Mouse (Mus musculus) olfactory bulb, adult 2 months (tissue): Measurements from ENCODE around the gene Elk4. TPM values are rescaled to one million over a fixed set of nuclear protein-coding genes. Genes with fewer than 3 reads are reported as not detected.
A peak's percentile ranks its signal among the peaks of the same experiment; 100 is the strongest.

Experiments used
- H3K27ac ChIP-seq: fragments of 200-500 bp; 2 replicates; pipeline ENCODE4 v1.5.1; 2012; ENCODE audit warnings: low read depth, low read length; ENCODE audit not compliant: insufficient read depth
- H3K4me1 ChIP-seq: fragments of 200-500 bp; 2 replicates; pipeline ENCODE4 v1.6.1; 2012; ENCODE audit warnings: low read length; ENCODE audit not compliant: control insufficient read depth, insufficient read depth
- H3K4me3 ChIP-seq: fragments of 200-500 bp; 2 replicates; pipeline ENCODE4 v1.5.1; 2012; ENCODE audit warnings: mild to moderate bottlenecking, low read depth, low read length, moderate library complexity; ENCODE audit not compliant: insufficient read depth
- CTCF ChIP-seq: fragments of 200-500 bp; IDR thresholded peaks from 2 replicates; pipeline ENCODE4 v1.5.1; 2012; ENCODE audit warnings: low read depth, mild to moderate bottlenecking, low read length, moderate library complexity; ENCODE audit not compliant: insufficient read depth
- POLR2A ChIP-seq: fragments of 200-500 bp; IDR thresholded peaks from 2 replicates; pipeline ENCODE4 v1.6.1; 2012; ENCODE audit warnings: mild to moderate bottlenecking, low read depth, low read length, moderate library complexity; ENCODE audit not compliant: insufficient read depth
- WGBS: fragments of 180-500 bp; shearing (Covaris S2); methylation state at CpG from one replicate; pipeline ENCODE4 v1.1.7; 2018; 5-methylcytosine and 5-hydroxymethylcytosine counted together
- polyA plus RNA-seq: library from polyadenylated mRNA; stranded (reverse); fragments of >200 nt; gene quantifications from 2 replicates; pipeline ENCODE4 v1.2.4, GENCODE M21; 2012; ENCODE audit warnings: low replicate concordance; ENCODE audit not compliant: missing spikeins, insufficient read depth, insufficient read length

Elk4 gene
- polyA plus RNA-seq, result not detected in 2 replicates

GRCm38 (mm10) chr1:132007282-132007815 lies at the start of gene Elk4:
Gene Elk4 (plus strand): TSS chr1:132007607.
- no peak for TF ChIP-seq CTCF
- peak; percentile 82 for TF ChIP-seq POLR2A
- Histone ChIP-seq H3K4me1 (no peaks in the 10 kb centered on the region), H3K4me3 (peak within 1 kb of the TSS; percentile 91), H3K27ac (peak within 1 kb of the TSS; percentile 91)
- WGBS, result under 1% methylated on average over 60 of the region's 61 CpGs

- WGBS, result 70% methylated on average over 2 of the region's 2 CpGs
- Histone ChIP-seq H3K27ac (no peak overlapping the region), H3K4me3 (no peak overlapping the region), H3K4me1 (peaks cover 13% of the 10 kb centered on the region)
- TF ChIP-seq POLR2A, result no peak
- TF ChIP-seq CTCF, result no peak
Observed at GRCm38 (mm10) chr1:131961004-131961403, 46.4 kb upstream of the Elk4 start.

GRCm38 (mm10) chr1:131962606-131963084 lies 44.8 kb upstream of the Elk4 start, which contains the start of gene Slc45a3:
Gene Slc45a3 (plus strand): TSS chr1:131962967.
- under 1% methylated on average over 33 of the region's 35 CpGs for WGBS
- H3K27ac ChIP-seq, result no peak within 1 kb of the TSS
- no peak for TF ChIP-seq POLR2A
- no peak for TF ChIP-seq CTCF
- H3K4me1 ChIP-seq, result peaks cover 13% of the 10 kb centered on the region
- H3K4me3 ChIP-seq, result peak within 1 kb of the TSS; percentile 60

- TF ChIP-seq CTCF (0 out of 2 replicates have a peak, but pooled peaks have one; percentile 12), POLR2A (no peak)
- 2% methylated on average over 76 of the region's 76 CpGs for WGBS
- H3K27ac ChIP-seq, result no peak overlapping the region
- H3K4me3 ChIP-seq, result peak overlapping the region; percentile 60
- peaks cover 13% of the 10 kb centered on the region for H3K4me1 ChIP-seq
Observed at GRCm38 (mm10) chr1:131963085-131963951, 44.1 kb upstream of the Elk4 start.

- Histone ChIP-seq H3K27ac (no peak overlapping the region), H3K4me1 (peaks cover 13% of the 10 kb centered on the region), H3K4me3 (no peak overlapping the region)
- TF ChIP-seq CTCF (no peak), POLR2A (no peak)
- 69% methylated on average over 5 of the region's 5 CpGs for WGBS
Observed at GRCm38 (mm10) chr1:131964100-131964499, 43.3 kb upstream of the Elk4 start.

- Histone ChIP-seq H3K4me3 (no peak overlapping the region), H3K4me1 (peaks cover 13% of the 10 kb centered on the region), H3K27ac (no peak overlapping the region)
- TF ChIP-seq CTCF (no peak), POLR2A (no peak)
- WGBS, result 93% methylated on average over 7 of the region's 7 CpGs
Observed at GRCm38 (mm10) chr1:131964580-131964979, 42.8 kb upstream of the Elk4 start.

GRCm38 (mm10) chr1:131965818-131966217 lies 41.6 kb upstream of the Elk4 start:
- WGBS, result 84% methylated on average over 5 of the region's 5 CpGs
- H3K27ac ChIP-seq, result no peak overlapping the region
- TF ChIP-seq POLR2A (no peak), CTCF (no peak)
- H3K4me1 ChIP-seq, result peaks cover 13% of the 10 kb centered on the region
- no peak overlapping the region for H3K4me3 ChIP-seq

- WGBS, result 88% methylated on average over 7 of the region's 7 CpGs
- TF ChIP-seq CTCF, result no peak
- no peak for TF ChIP-seq POLR2A
Observed at GRCm38 (mm10) chr1:131967336-131967735, 40.1 kb upstream of the Elk4 start.

GRCm38 (mm10) chr1:131968556-131968955 lies 38.9 kb upstream of the Elk4 start:
- WGBS, result 54% methylated on average over 3 of the region's 3 CpGs
- TF ChIP-seq CTCF, result no peak
- no peak for TF ChIP-seq POLR2A
- peaks cover 2% of the 10 kb centered on the region for H3K4me1 ChIP-seq

More at GRCm38 (mm10) chr1:131967336-131967735, 40.1 kb upstream of the Elk4 start:
- Histone ChIP-seq H3K4me1 (peaks cover 13% of the 10 kb centered on the region), H3K4me3 (no peak overlapping the region), H3K27ac (no peak overlapping the region)

More at GRCm38 (mm10) chr1:131968556-131968955, 38.9 kb upstream of the Elk4 start:
- Histone ChIP-seq H3K27ac (no peak overlapping the region), H3K4me3 (no peak overlapping the region)
